Mouse (Mus musculus) macrophage (primary cell): Measurements from ENCODE around the gene Alox8. TPM values are rescaled to one million over a fixed set of nuclear protein-coding genes. Genes with fewer than 3 reads are reported as not detected.

ENCODE experiments used
- H3K27ac ChIP-seq: fragments of 350-480 bp; formaldehyde crosslinking; 2 replicates; pipeline ENCODE4 v1.9.0; 2021
- H3K36me3 ChIP-seq: fragments of 350-480 bp; formaldehyde crosslinking; 2 replicates; pipeline ENCODE4 v1.9.0; 2021; ENCODE audit errors: inconsistent target
- H3K4me3 ChIP-seq: fragments of 350-480 bp; formaldehyde crosslinking; 2 replicates; pipeline ENCODE4 v1.9.0; 2021; ENCODE audit errors: inconsistent target
- H3K79me2 ChIP-seq: fragments of 350-480 bp; formaldehyde crosslinking; 2 replicates; pipeline ENCODE4 v1.9.0; 2021; ENCODE audit errors: inconsistent target
- WGBS: methylation state at CpG from one replicate; pipeline ENCODE4 v1.1.7; 2026; ENCODE audit warnings: inconsistent platforms; ENCODE audit not compliant: missing documents; 5-methylcytosine and 5-hydroxymethylcytosine counted together
- polyA plus RNA-seq: library from polyadenylated mRNA; stranded (reverse); fragments of 250-400 nt; gene quantifications from 3 replicates; pipeline ENCODE4 v1.2.4, GENCODE M21; 2018; ENCODE audit warnings: inconsistent platforms

Gene Alox8
- polyA plus RNA-seq, 1 experiment from 2014 or later: not detected

DNA sequence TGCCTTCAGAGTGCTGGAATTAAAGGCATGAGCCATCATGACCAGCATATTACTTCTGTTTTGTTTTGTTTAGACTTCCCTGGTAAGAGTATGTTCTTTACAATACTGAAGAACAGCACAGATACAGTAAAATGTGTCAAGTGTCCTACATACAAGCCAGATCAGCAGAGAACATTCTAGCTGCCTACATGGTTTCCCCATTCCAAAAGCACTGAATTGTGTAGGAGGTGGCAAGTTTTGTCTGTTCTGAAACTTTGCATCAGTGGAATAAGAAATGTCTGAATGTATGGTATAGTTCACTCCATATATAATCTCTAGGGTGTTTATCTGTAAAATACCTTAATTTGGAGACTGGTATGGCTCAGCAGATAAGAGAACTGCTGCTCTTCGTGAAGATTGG lies 42.3 kb downstream of the Alox8 start:
- 29% methylated on average over 1 of the region's 1 CpGs for WGBS

DNA sequence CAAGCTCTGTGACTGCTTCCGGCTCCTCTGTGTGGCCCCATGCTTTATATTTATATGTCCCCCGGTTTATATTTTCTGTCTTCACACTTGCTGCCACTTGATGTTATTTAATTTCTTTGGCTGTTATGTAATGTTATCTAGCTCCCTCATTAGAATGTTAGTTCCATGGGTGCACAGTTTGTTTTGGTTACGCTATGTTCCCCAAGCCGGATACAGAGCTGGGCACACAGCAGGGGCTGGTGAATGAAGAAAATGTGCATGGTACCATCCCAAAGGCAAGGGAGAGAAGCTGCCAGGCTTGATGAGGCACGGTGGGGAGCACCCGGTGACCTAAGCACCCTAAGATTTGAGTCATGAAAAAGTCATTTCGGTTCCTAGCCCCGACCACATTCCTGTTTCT lies 43.8 kb downstream of the Alox8 start:
- no peaks in the 10 kb centered on the region for H3K79me2 ChIP-seq
- 81% methylated on average over 8 of the region's 8 CpGs for WGBS
- H3K4me3 ChIP-seq: no peak overlapping the region
- no peaks in the 10 kb centered on the region for H3K36me3 ChIP-seq
- H3K27ac ChIP-seq: no peak overlapping the region

More for the DNA sequence above, 42.3 kb downstream of the Alox8 start:
- Histone ChIP-seq H3K4me3 (no peak overlapping the region), H3K79me2 (no peaks in the 10 kb centered on the region), H3K27ac (no peak overlapping the region), H3K36me3 (no peaks in the 10 kb centered on the region)

DNA sequence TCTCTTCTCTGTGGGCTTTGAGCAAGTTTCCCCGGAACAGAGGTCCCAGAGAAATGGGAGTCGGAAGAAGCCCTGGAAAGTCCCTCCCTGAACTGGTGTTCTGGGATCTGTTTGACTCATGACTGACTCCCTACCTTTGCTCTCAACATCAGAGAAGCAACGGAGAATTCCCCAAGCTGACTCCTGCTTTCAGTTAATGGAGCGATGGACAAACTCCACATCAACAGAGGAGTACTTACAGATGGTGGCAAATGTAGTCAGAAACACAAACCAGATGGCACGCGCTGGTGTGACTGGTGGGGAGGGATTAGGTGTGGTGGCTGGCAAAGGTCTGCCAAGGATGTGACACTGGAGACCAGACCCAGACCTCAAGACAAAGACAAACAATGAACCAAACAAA lies 46.6 kb downstream of the Alox8 start:
- H3K27ac ChIP-seq: no peak overlapping the region
- H3K4me3 ChIP-seq: no peak overlapping the region
- no peaks in the 10 kb centered on the region for H3K79me2 ChIP-seq
- no peaks in the 10 kb centered on the region for H3K36me3 ChIP-seq
- 80% methylated on average over 6 of the region's 6 CpGs for WGBS

DNA sequence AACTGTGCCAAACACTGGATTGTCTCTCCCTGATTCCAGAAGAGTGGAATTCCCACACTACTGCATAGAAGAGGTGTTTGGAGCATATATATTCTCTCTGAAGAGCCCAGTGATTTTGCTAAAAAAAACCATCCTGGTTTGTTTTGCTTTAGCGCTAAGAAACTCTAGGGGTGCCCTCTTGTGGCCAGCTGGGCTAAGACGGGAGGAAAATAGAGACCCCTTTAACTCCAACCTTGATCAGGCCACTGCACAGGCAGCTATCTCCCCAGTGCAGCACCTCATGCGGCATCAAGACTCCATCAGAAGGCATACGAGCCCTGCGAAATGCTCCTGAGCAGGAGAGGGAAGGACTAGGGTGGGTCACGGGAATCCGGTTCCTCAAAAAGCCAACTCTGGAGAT lies 47.2 kb downstream of the Alox8 start:
- Histone ChIP-seq H3K36me3 (no peaks in the 10 kb centered on the region), H3K4me3 (no peak overlapping the region), H3K79me2 (no peaks in the 10 kb centered on the region), H3K27ac (no peak overlapping the region)
- WGBS: 10% methylated on average over 7 of the region's 7 CpGs

DNA sequence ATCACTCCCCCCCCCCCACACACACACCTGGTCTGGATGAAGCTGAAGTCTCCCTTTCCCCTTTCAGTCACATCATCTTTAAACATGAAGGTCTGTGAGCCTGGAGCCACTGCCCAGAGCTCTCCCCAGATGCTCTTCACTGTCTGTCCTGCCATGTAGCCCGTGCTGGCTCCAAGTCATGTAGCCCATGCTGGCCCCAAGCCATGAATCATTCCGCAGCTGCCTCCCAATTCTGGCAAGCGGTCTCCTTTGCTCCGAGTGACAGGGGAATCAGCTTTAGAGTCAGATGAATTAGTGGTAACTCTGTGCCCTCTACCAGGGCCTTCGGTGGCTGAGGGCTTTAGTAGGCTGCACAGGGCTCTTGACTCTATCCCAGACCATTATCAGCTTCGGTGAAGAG lies 47.9 kb downstream of the Alox8 start:
- no peaks in the 10 kb centered on the region for H3K36me3 ChIP-seq
- 80% methylated on average over 6 of the region's 6 CpGs for WGBS
- H3K27ac ChIP-seq: no peak overlapping the region
- H3K4me3 ChIP-seq: no peak overlapping the region
- no peaks in the 10 kb centered on the region for H3K79me2 ChIP-seq

DNA sequence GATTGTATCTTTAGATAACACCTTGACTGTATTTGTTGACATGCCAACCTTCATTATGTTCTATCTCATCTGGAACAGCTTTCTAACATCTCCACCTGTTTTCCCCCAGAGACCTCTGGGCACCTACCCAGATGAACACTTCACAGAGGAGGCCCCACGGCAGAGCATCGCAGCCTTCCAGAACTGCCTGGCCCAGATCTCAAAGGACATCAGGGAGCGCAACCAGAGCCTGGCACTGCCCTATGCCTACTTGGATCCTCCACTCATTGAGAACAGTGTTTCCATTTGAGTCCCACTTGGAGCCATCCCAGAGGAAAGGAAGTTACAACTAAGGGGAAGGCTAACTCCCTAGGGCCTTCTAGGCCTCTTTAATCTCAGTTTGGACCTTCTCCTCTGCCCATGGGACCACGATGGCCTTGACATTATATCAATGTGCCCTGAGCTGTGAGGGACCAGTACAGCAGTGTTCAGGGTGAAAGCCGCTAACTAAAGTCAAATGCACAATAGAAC lies 49.1 kb downstream of the Alox8 start:
- no peaks in the 10 kb centered on the region for H3K36me3 ChIP-seq
- H3K79me2 ChIP-seq: no peaks in the 10 kb centered on the region
- no peak overlapping the region for H3K27ac ChIP-seq
- 85% methylated on average over 5 of the region's 5 CpGs for WGBS
- H3K4me3 ChIP-seq: no peak overlapping the region

DNA sequence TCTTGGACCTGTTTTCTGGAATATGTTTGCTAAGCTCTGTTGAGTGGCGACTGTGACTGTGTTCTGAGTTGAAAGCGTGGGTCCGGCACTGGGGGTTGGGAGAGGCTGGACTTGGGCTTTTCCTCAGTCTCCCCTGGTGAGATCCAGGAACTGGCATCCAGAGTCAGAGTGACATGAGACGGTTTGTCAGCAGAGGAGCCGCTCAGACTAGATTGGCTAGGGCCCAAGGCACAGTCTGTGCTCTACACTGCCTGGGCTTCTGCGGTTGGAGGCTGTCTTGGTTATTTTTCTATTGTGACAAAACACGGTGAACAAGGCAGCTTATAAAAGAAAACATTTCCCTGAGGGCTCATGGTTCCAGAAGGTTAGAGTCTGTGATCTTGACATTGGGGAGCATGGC lies 50.1 kb downstream of the Alox8 start:
- Histone ChIP-seq H3K27ac (no peak overlapping the region), H3K36me3 (no peaks in the 10 kb centered on the region), H3K79me2 (no peaks in the 10 kb centered on the region), H3K4me3 (no peak overlapping the region)
- 87% methylated on average over 7 of the region's 7 CpGs for WGBS

DNA sequence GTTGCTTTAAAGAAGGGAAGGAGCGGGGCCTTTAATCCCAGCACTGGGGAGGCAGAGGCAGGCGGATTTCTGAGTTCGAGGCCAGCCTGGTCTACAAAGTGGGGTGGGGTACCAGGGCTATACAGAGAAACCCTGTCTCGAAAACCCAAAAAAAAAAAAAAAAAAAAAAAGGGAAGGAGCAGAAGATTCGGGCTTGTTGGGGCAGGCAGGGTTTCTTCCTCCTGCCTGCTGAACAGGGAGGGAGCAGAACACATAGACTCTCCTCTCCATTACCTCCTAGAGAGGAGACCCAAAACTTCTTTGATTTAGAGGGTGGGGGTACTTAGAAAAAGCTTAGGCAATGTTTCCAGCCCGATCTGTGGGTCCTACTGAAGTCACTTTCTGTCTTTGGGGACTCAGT lies 62.3 kb downstream of the Alox8 start:
- Histone ChIP-seq H3K36me3 (no peaks in the 10 kb centered on the region), H3K79me2 (no peaks in the 10 kb centered on the region), H3K4me3 (no peak overlapping the region), H3K27ac (no peak overlapping the region)
- WGBS: 68% methylated on average over 6 of the region's 6 CpGs

DNA sequence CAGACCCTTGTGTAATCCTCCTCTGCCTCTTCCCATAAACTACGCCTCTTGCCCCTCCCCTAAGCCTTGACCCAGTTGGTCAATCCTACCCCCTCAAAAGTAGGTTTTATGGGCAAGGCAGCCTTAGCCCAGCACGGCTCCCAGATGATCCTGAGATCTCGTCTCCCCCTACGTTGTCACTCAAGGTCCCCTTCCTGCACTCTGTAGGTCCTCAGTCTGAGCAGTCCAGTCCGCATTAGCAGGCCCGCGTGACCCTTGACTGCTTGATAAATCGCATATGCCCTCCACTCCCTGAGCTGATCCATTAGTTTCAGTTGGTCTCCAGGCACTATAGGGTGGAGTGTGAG lies 63.0 kb downstream of the Alox8 start:
- no peak overlapping the region for H3K4me3 ChIP-seq
- 70% methylated on average over 8 of the region's 8 CpGs for WGBS
- H3K36me3 ChIP-seq: no peaks in the 10 kb centered on the region
- H3K79me2 ChIP-seq: no peaks in the 10 kb centered on the region
- no peak overlapping the region for H3K27ac ChIP-seq

Other genes with a start within 250 kb of the Alox8 start
- not detected in 3 replicates for gene Arhgef15, start 240.4 kb downstream of the Alox8 start, polyA plus RNA-seq
- 2.7 to 3.2 TPM (median 2.7 TPM) in 3 replicates for gene Slc25a35, start 229.7 kb downstream of the Alox8 start, polyA plus RNA-seq
- 2.4 to 11.2 TPM (median 3.4 TPM) in 3 replicates for gene Rangrf, start 222.7 kb downstream of the Alox8 start, polyA plus RNA-seq
- gene Pfas, start 189.4 kb downstream of the Alox8 start, polyA plus RNA-seq: 2.4 to 12.1 TPM (median 5.6 TPM) in 3 replicates
- gene Ctc1, start 181.9 kb downstream of the Alox8 start, polyA plus RNA-seq: 17.1 to 28.9 TPM (median 20.6 TPM) in 3 replicates
- gene Aurkb, start 152.2 kb downstream of the Alox8 start, polyA plus RNA-seq: 4.2 to 8.5 TPM (median 7.3 TPM) in 3 replicates
- 11.7 to 37.1 TPM (median 15.6 TPM) in 3 replicates for gene Borcs6, start 138.1 kb downstream of the Alox8 start, polyA plus RNA-seq
- 4.1 to 7.3 TPM (median 4.2 TPM) in 3 replicates for gene Tmem107, start 127.0 kb downstream of the Alox8 start, polyA plus RNA-seq
- gene Vamp2, start 109.4 kb downstream of the Alox8 start, polyA plus RNA-seq: 23.6 to 47.7 TPM (median 36.7 TPM) in 3 replicates
- 8.8 to 17.5 TPM (median 11.6 TPM) in 3 replicates for gene Per1, start 102.6 kb downstream of the Alox8 start, polyA plus RNA-seq
- gene Hes7, start 77.4 kb downstream of the Alox8 start, polyA plus RNA-seq: not detected in 3 replicates
- 0.14 to 0.29 TPM in 2 of 3 replicates, not detected in the other for gene 9130213A22Rik, start 75.3 kb downstream of the Alox8 start, polyA plus RNA-seq
- gene Aloxe3, start 71.9 kb downstream of the Alox8 start, polyA plus RNA-seq: 0.19 TPM in 1 of 3 replicates, not detected in the others
- gene Alox12b, start 40.9 kb downstream of the Alox8 start, polyA plus RNA-seq: not detected in 3 replicates
- gene Gucy2e, start 39.2 kb upstream of the Alox8 start, polyA plus RNA-seq: not detected in 3 replicates
- 3.6 to 6.7 TPM (median 5.4 TPM) in 3 replicates for gene Cntrob, start 125.9 kb upstream of the Alox8 start, polyA plus RNA-seq
- gene Trappc1, start 126.1 kb upstream of the Alox8 start, polyA plus RNA-seq: 103 to 111 TPM (median 110 TPM) in 3 replicates
- 0.11 to 0.33 TPM (median 0.23 TPM) in 3 replicates for gene Kcnab3, start 128.4 kb upstream of the Alox8 start, polyA plus RNA-seq
- gene Rnf227, start 142.6 kb upstream of the Alox8 start, polyA plus RNA-seq: 3.3 to 4.4 TPM (median 3.6 TPM) in 3 replicates
- gene Chd3, start 171.6 kb upstream of the Alox8 start, polyA plus RNA-seq: 43.6 to 105 TPM (median 82.3 TPM) in 3 replicates
- gene Naa38, start 197.6 kb upstream of the Alox8 start, polyA plus RNA-seq: 60.0 to 104 TPM (median 95.8 TPM) in 3 replicates
- gene Cyb5d1, start 197.8 kb upstream of the Alox8 start, polyA plus RNA-seq: 25.0 to 35.1 TPM (median 31.3 TPM) in 3 replicates
- gene Tmem88, start 200.4 kb upstream of the Alox8 start, polyA plus RNA-seq: 0.09 TPM in 1 of 3 replicates, not detected in the others
- gene Kdm6b, start 215.8 kb upstream of the Alox8 start, polyA plus RNA-seq: 4.5 to 15.0 TPM (median 11.0 TPM) in 3 replicates